Mouse (Mus musculus) heart, postnatal 0 days (tissue): ENCODE data around the gene Wfdc5.

ENCODE experiments used
- CTCF ChIP-seq: IDR thresholded peaks from 2 replicates; pipeline ENCODE4 v1.5.1; 2016; ENCODE audit warnings: antibody characterized with exemption, control low read depth, low read depth
- EP300 ChIP-seq: IDR thresholded peaks from 2 replicates; pipeline ENCODE4 v1.6.1; 2016; ENCODE audit warnings: antibody characterized with exemption, low read depth

DNA sequence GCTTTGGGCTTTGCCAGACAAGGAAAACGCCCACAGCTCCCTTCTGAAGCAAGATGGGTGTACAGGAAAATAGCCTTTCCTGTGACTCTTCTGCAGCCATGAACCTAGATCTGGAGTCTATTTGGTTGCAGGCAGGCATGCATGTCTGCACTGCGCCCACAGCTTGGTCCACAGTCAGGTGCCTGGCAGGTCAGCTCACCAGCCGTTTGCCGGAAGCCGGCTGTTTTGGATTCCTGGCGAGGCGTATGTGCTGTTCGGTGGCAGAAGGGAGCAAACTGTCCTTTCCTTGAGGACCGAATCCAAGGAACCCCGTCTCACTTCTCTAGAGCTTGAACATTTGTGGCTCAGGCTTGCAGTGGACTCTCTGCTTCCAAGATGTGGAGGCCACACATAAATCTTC, 28.5 kb downstream of the Wfdc5 start:
- TF ChIP-seq CTCF (no peak), EP300 (no peak)
